Mouse (Mus musculus): ENCODE data around the gene Hist1h1c. TPM values are rescaled to one million over a fixed set of nuclear protein-coding genes. Genes with fewer than 3 reads are reported as not detected.
"Not testable (repeated sequence)": the region's sequence is repeated elsewhere in the genome, so short reads cannot be mapped to it uniquely, and the experiment has no call there.

Gene Hist1h1c
- polyA plus RNA-seq, 1 experiment from 2014 or later: 72.2 TPM

- peak; percentile 21 for ATAC-seq (ENCODE audit: low read depth)
- Histone ChIP-seq H3K36me3 (no peaks in the 10 kb centered on the region), H3K4me2 (peak overlapping the region; percentile 67), H3K9ac (peak overlapping the region; percentile 77), H3K27me3 (no peaks in the 10 kb centered on the region), H3K9me3 (replicated peaks) (no peaks in the 10 kb centered on the region), H3K27ac (peak overlapping the region; percentile 99), H3K4me3 (replicated peaks) (peak overlapping the region; percentile 59), H3K4me1 (replicated peaks) (peaks cover 50% of the 10 kb centered on the region)
- WGBS (ENCODE audit: insufficient replicate concordance): 4% methylated on average over 13 of the region's 13 CpGs
- peak; percentile 66 for DNase-seq
These were observed 8.7 kb downstream of the Hist1h1c start for GRCm38 (mm10) chr13:23747081-23747891.

- no peaks in the 10 kb centered on the region for H3K36me3 ChIP-seq
- peaks cover 50% of the 10 kb centered on the region for H3K4me1 ChIP-seq (replicated peaks)
- H3K27ac ChIP-seq: peak overlapping the region; percentile 99
- ATAC-seq (ENCODE audit: low read depth) (no peak), DNase-seq (no peak)
- peak overlapping the region; percentile 67 for H3K4me2 ChIP-seq
- 8% methylated on average over 4 of the region's 4 CpGs for WGBS (ENCODE audit: insufficient replicate concordance)
- peak overlapping the region; percentile 59 for H3K4me3 ChIP-seq (replicated peaks)
- H3K9ac ChIP-seq: peak overlapping the region; percentile 77
- no peaks in the 10 kb centered on the region for H3K27me3 ChIP-seq
- H3K9me3 ChIP-seq (replicated peaks): no peaks in the 10 kb centered on the region
These were observed 9.3 kb downstream of the Hist1h1c start for GRCm38 (mm10) chr13:23747892-23748288.

GRCm38 (mm10) chr13:23749563-23750121 lies 11.0 kb downstream of the Hist1h1c start:
- Histone ChIP-seq H3K27ac (peak overlapping the region; percentile 99), H3K4me2 (no peak overlapping the region), H3K36me3 (no peaks in the 10 kb centered on the region), H3K27me3 (no peaks in the 10 kb centered on the region), H3K9ac (peak overlapping the region; percentile 50), H3K4me1 (replicated peaks) (peaks cover 47% of the 10 kb centered on the region), H3K9me3 (replicated peaks) (no peaks in the 10 kb centered on the region), H3K4me3 (replicated peaks) (no peak overlapping the region)
- ATAC-seq (ENCODE audit: low read depth) (no peak), DNase-seq (no peak)
- WGBS (ENCODE audit: insufficient replicate concordance): 82% methylated on average over 5 of the region's 5 CpGs

GRCm38 (mm10) chr13:23750839-23751477 lies 12.3 kb downstream of the Hist1h1c start, which contains the start of gene Hist1h2ab:
TSS of gene Hist1h2ab (plus strand) at chr13:23751126.
- under 1% methylated on average over 29 of the region's 47 CpGs for WGBS (ENCODE audit: insufficient replicate concordance)
- H3K9me3 ChIP-seq (replicated peaks); H3K36me3 ChIP-seq; H3K27me3 ChIP-seq: not testable (repeated sequence)
- DNase-seq (peak; percentile 77), ATAC-seq (ENCODE audit: low read depth) (peak; percentile 44)
- Histone ChIP-seq H3K4me3 (replicated peaks) (peak within 1 kb of the TSS; percentile 53), H3K4me2 (peak within 1 kb of the TSS; percentile 63), H3K9ac (peak within 1 kb of the TSS; percentile 80), H3K4me1 (replicated peaks) (peaks cover 56% of the 10 kb centered on the region), H3K27ac (peak within 1 kb of the TSS; percentile 99)

- Histone ChIP-seq H3K36me3 (no peaks in the 10 kb centered on the region), H3K4me3 (replicated peaks) (peak overlapping the region; percentile 53), H3K27me3 (no peaks in the 10 kb centered on the region), H3K27ac (peak overlapping the region; percentile 99), H3K9ac (peak overlapping the region; percentile 80), H3K9me3 (replicated peaks) (no peaks in the 10 kb centered on the region), H3K4me2 (peak overlapping the region; percentile 63), H3K4me1 (replicated peaks) (peaks cover 60% of the 10 kb centered on the region)
- WGBS (ENCODE audit: insufficient replicate concordance): under 1% methylated on average over 11 of the region's 11 CpGs
- ATAC-seq (ENCODE audit: low read depth): peak; percentile 5; the same call in 1 of the 2 replicates
- peak; percentile 50 for DNase-seq
These were observed 12.9 kb downstream of the Hist1h1c start for GRCm38 (mm10) chr13:23751478-23751956.

GRCm38 (mm10) chr13:23752067-23752741 lies 13.6 kb downstream of the Hist1h1c start, which contains the start of gene Hist1h3b:
TSS of gene Hist1h3b (plus strand) at chr13:23752267.
- not testable (repeated sequence) for H3K36me3 ChIP-seq; H3K9me3 ChIP-seq (replicated peaks); H3K27me3 ChIP-seq
- peak within 1 kb of the TSS; percentile 56 for H3K4me3 ChIP-seq (replicated peaks)
- peak within 1 kb of the TSS; percentile 99 for H3K27ac ChIP-seq
- WGBS (ENCODE audit: insufficient replicate concordance): under 1% methylated on average over 20 of the region's 47 CpGs
- peak within 1 kb of the TSS; percentile 70 for H3K4me2 ChIP-seq
- ATAC-seq (ENCODE audit: low read depth) (peak; percentile 79), DNase-seq (peak; percentile 89)
- H3K9ac ChIP-seq: peak within 1 kb of the TSS; percentile 85
- peaks cover 57% of the 10 kb centered on the region for H3K4me1 ChIP-seq (replicated peaks)

GRCm38 (mm10) chr13:23752742-23753172 lies 14.1 kb downstream of the Hist1h1c start:
- Histone ChIP-seq H3K27me3 (no peaks in the 10 kb centered on the region), H3K36me3 (no peaks in the 10 kb centered on the region), H3K4me2 (peak overlapping the region; percentile 70), H3K9me3 (replicated peaks) (no peaks in the 10 kb centered on the region), H3K4me1 (replicated peaks) (peaks cover 56% of the 10 kb centered on the region), H3K9ac (peak overlapping the region; percentile 85), H3K27ac (peak overlapping the region; percentile 97), H3K4me3 (replicated peaks) (peak overlapping the region; percentile 56)
- ATAC-seq (ENCODE audit: low read depth) (no peak), DNase-seq (no peak)
- 3% methylated on average over 6 of the region's 6 CpGs for WGBS (ENCODE audit: insufficient replicate concordance)

- Histone ChIP-seq H3K4me2 (peak overlapping the region; percentile 70), H3K4me3 (replicated peaks) (peak overlapping the region; percentile 56)
These were observed 14.9 kb downstream of the Hist1h1c start for GRCm38 (mm10) chr13:23753314-23754078.

GRCm38 (mm10) chr13:23755000-23755399 lies 16.4 kb downstream of the Hist1h1c start:
- H3K27ac ChIP-seq: peak overlapping the region; percentile 88
- no peak for DNase-seq
- H3K36me3 ChIP-seq: no peaks in the 10 kb centered on the region
- ATAC-seq (ENCODE audit: low read depth): no peak
- peak overlapping the region; percentile 40 for H3K9ac ChIP-seq
- H3K4me2 ChIP-seq: no peak overlapping the region
- H3K4me1 ChIP-seq (replicated peaks): peaks cover 59% of the 10 kb centered on the region
- no peaks in the 10 kb centered on the region for H3K9me3 ChIP-seq (replicated peaks)
- no peak overlapping the region for H3K4me3 ChIP-seq (replicated peaks)
- H3K27me3 ChIP-seq: no peaks in the 10 kb centered on the region

More at GRCm38 (mm10) chr13:23753314-23754078, 14.9 kb downstream of the Hist1h1c start:
- 52% methylated on average over 4 of the region's 4 CpGs for WGBS (ENCODE audit: insufficient replicate concordance)
- H3K9me3 ChIP-seq (replicated peaks): no peaks in the 10 kb centered on the region
- H3K36me3 ChIP-seq: no peaks in the 10 kb centered on the region
- peaks cover 55% of the 10 kb centered on the region for H3K4me1 ChIP-seq (replicated peaks)
- DNase-seq: no peak
- no peaks in the 10 kb centered on the region for H3K27me3 ChIP-seq
- H3K9ac ChIP-seq: peak overlapping the region; percentile 85
- no peak for ATAC-seq (ENCODE audit: low read depth)
- H3K27ac ChIP-seq: peak overlapping the region; percentile 97

- Histone ChIP-seq H3K4me3 (replicated peaks) (peak within 1 kb of the TSS; percentile 52), H3K9me3 (replicated peaks) (no peaks in the 10 kb centered on the region), H3K27me3 (no peaks in the 10 kb centered on the region), H3K36me3 (no peaks in the 10 kb centered on the region), H3K4me1 (replicated peaks) (peaks cover 64% of the 10 kb centered on the region), H3K9ac (peak within 1 kb of the TSS; percentile 78), H3K27ac (peak within 1 kb of the TSS; percentile 98), H3K4me2 (peak within 1 kb of the TSS; percentile 72)
- ATAC-seq (ENCODE audit: low read depth) (peak; percentile 69), DNase-seq (peak; percentile 92)
- WGBS (ENCODE audit: insufficient replicate concordance): 1% methylated on average over 17 of the region's 22 CpGs
These were observed 18.2 kb downstream of the Hist1h1c start, which contains the start of gene Hist1h4b for GRCm38 (mm10) chr13:23756790-23757189. TSS of gene Hist1h4b (plus strand) at chr13:23757013.
